Mouse (Mus musculus) liver, embryonic 14.5 days (tissue): ENCODE results near the gene Castor1.

ENCODE experiments used
- CTCF ChIP-seq: IDR thresholded peaks from 2 replicates; pipeline ENCODE4 v1.5.1; 2016; ENCODE audit warnings: antibody characterized with exemption, low read depth, control low read depth
- EP300 ChIP-seq: IDR thresholded peaks from 2 replicates; pipeline ENCODE4 v1.6.1; 2016; ENCODE audit warnings: antibody characterized with exemption, low read depth

DNA sequence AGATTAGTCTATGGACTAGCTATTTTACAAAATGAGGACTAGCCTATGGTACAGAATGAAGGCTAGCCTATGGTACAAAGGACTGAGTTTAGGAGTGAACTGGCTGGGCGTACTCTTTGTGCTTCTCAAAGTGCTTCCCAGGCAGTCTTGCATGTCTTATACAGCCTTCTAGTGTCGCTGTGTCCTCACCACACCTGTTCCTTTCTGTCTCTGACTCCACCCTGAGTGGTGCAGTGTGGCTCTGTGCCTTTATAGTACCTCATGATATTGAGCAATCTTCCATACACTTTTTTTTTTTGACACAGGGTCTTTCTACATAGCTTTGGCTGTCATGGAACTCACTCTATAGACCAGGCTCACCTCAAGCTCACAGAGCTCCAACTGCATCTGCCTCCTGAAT is 13.4 kb downstream of the Castor1 start:
- TF ChIP-seq EP300 (no peak), CTCF (no peak)
